Mouse (Mus musculus) heart, embryonic 15.5 days (tissue): ENCODE data around the gene Pds5a. TPM values are rescaled to one million over a fixed set of nuclear protein-coding genes. Genes with fewer than 3 reads are reported as not detected.

Source experiments
- ATAC-seq: fragments of 200-750 bp; cut with Nextera tagmentation; replicated peaks from 2 replicates; pipeline ENCODE4 v1.8.0; 2017; ENCODE audit warnings: low read depth, moderate TSS enrichment; ENCODE audit not compliant: insufficient number of reproducible peaks, insufficient read depth, low FRiP score
- H3K27ac ChIP-seq: fragments of 300-500 bp; sonication (generic); 2 replicates; pipeline ENCODE4 v1.5.1; 2015; ENCODE audit warnings: mild to moderate bottlenecking, inconsistent platforms
- H3K27me3 ChIP-seq: fragments of 300-500 bp; sonication (generic); 2 replicates; pipeline ENCODE4 v1.6.1; 2015; ENCODE audit warnings: inconsistent platforms
- H3K36me3 ChIP-seq: fragments of 300-500 bp; sonication (generic); 2 replicates; pipeline ENCODE4 v1.6.1; 2015; ENCODE audit warnings: mild to moderate bottlenecking, inconsistent platforms
- H3K4me1 ChIP-seq: fragments of 300-500 bp; sonication (generic); replicated peaks from 2 replicates; pipeline ENCODE4 v1.6.1; 2015; ENCODE audit warnings: inconsistent platforms
- H3K4me2 ChIP-seq: fragments of 300-500 bp; sonication (generic); 2 replicates; pipeline ENCODE4 v1.6.1; 2015; ENCODE audit warnings: inconsistent platforms, mild to moderate bottlenecking, moderate library complexity
- H3K4me3 ChIP-seq: fragments of 300-500 bp; sonication (generic); 2 replicates; pipeline ENCODE4 v1.5.1; 2015; ENCODE audit warnings: mild to moderate bottlenecking, inconsistent platforms
- H3K9ac ChIP-seq: fragments of 300-500 bp; sonication (generic); 2 replicates; pipeline ENCODE4 v1.6.1; 2015; ENCODE audit warnings: mild to moderate bottlenecking, inconsistent platforms
- H3K9me3 ChIP-seq: fragments of 300-500 bp; sonication (generic); replicated peaks from 2 replicates; pipeline ENCODE4 v1.6.1; 2016; ENCODE audit warnings: inconsistent platforms
- WGBS: fragments of 180-500 bp; shearing (Covaris S2); methylation state at CpG from one replicate; pipeline ENCODE4 v1.1.7; 2015; ENCODE audit warnings: mixed read lengths; 5-methylcytosine and 5-hydroxymethylcytosine counted together
- polyA plus RNA-seq: library from polyadenylated mRNA; unstranded; fragments of >200 nt; fragmentation: Nextera tagmentation; extraction: Ambion mirVana; gene quantifications from 2 replicates; pipeline ENCODE4 v1.2.1, GENCODE M21; 2015

Pds5a gene
- polyA plus RNA-seq, 1 experiment from 2014 or later, result 30.5 TPM

DNA sequence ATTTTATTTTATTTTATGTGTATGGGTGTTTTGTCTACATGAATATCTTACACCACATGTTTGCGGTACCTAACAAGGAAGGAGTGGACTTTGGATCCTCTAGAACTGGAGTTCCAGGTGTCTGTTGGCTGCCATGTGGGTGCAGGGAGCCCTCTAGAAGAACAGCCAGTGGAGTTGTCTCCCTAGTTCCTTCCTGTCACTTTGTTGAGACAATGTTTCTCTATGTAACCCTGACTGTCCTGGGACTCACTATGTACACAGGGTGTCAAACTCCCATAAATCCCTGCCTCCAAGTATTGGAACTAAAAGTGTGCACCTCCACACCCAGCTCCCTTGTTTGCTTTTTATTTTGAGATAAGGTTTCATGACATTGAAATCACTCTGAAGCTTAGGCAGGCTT, 13.4 kb upstream of the Pds5a start:
- Histone ChIP-seq H3K4me2 (no peak overlapping the region), H3K27ac (no peak overlapping the region), H3K36me3 (no peaks in the 10 kb centered on the region), H3K9me3 (no peaks in the 10 kb centered on the region), H3K4me3 (no peak overlapping the region), H3K27me3 (no peaks in the 10 kb centered on the region), H3K9ac (no peak overlapping the region), H3K4me1 (no peaks in the 10 kb centered on the region)
- ATAC-seq, result no peak
- 94% methylated on average over 1 of the region's 1 CpGs for WGBS

DNA sequence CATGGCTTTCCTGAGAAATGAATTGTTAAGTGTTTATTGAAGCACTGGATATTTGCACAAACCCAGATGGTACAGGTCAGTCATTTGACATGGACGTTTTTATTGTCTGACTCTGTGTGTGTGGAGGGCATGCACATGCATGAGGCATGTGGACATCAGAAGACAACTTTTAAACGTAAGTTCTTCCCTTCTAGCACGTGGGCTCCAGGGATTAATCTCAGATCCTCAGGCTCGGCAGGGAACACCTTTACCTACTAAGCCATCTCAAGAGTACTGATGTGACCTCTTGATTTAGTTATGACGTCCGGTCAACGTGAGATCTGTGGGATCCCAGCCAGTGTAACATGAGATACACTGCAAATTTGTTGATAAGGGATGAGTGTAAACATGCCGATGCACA, 12.2 kb upstream of the Pds5a start:
- no peak overlapping the region for H3K27ac ChIP-seq
- H3K4me1 ChIP-seq, result no peaks in the 10 kb centered on the region
- H3K4me2 ChIP-seq, result no peak overlapping the region
- H3K4me3 ChIP-seq, result no peak overlapping the region
- no peaks in the 10 kb centered on the region for H3K27me3 ChIP-seq
- H3K9ac ChIP-seq, result no peak overlapping the region
- no peaks in the 10 kb centered on the region for H3K36me3 ChIP-seq
- ATAC-seq, result no peak
- 57% methylated on average over 8 of the region's 8 CpGs for WGBS
- no peaks in the 10 kb centered on the region for H3K9me3 ChIP-seq

DNA sequence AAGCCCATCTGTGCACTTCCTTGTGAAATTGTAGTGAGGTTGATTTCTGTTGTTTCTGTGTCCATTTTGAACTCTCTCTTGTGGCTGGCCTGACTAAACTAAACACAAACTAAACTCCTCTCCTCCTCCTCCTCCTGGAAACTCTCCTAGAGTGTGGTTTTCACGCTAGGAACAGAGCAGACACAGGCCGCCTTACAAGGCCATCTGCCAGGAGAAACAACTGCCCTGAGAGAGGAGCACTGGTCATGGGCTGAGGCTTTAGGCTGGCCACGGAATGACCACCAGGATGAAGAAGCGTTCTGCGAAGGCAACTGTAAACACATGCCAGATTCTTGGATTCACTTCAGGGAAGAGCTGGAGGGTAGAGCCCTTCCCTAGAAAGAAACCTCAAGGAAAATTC, 8.9 kb upstream of the Pds5a start:
- no peak overlapping the region for H3K4me2 ChIP-seq
- 68% methylated on average over 5 of the region's 5 CpGs for WGBS
- H3K9me3 ChIP-seq, result no peaks in the 10 kb centered on the region
- no peak for ATAC-seq
- H3K9ac ChIP-seq, result no peak overlapping the region
- H3K27ac ChIP-seq, result no peak overlapping the region
- no peaks in the 10 kb centered on the region for H3K4me1 ChIP-seq
- no peaks in the 10 kb centered on the region for H3K27me3 ChIP-seq
- H3K36me3 ChIP-seq, result no peaks in the 10 kb centered on the region
- H3K4me3 ChIP-seq, result no peak overlapping the region

DNA sequence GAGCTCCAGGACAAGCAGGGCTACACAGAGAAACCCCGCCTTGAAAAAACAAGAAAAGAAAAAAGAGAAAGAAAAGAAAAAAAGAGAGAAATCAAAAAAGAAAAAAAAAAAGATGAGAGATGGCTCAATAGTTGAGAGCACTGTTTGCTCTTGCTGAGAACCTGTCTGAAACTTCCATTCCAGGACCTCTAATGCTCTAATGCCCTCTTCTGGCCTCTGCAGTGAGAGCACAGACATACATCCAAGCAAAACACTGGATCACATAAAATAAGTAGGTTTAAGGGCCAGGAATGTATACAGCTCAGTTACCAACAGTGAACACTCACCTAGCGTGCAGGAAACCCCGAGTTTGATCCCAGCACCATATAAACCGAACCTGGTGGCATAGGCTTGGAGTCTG, 8.1 kb upstream of the Pds5a start:
- Histone ChIP-seq H3K9me3 (no peaks in the 10 kb centered on the region), H3K27me3 (no peaks in the 10 kb centered on the region), H3K4me1 (no peaks in the 10 kb centered on the region), H3K4me2 (no peak overlapping the region), H3K36me3 (no peaks in the 10 kb centered on the region), H3K9ac (no peak overlapping the region), H3K27ac (no peak overlapping the region), H3K4me3 (no peak overlapping the region)
- no peak for ATAC-seq
- 74% methylated on average over 4 of the region's 4 CpGs for WGBS

DNA sequence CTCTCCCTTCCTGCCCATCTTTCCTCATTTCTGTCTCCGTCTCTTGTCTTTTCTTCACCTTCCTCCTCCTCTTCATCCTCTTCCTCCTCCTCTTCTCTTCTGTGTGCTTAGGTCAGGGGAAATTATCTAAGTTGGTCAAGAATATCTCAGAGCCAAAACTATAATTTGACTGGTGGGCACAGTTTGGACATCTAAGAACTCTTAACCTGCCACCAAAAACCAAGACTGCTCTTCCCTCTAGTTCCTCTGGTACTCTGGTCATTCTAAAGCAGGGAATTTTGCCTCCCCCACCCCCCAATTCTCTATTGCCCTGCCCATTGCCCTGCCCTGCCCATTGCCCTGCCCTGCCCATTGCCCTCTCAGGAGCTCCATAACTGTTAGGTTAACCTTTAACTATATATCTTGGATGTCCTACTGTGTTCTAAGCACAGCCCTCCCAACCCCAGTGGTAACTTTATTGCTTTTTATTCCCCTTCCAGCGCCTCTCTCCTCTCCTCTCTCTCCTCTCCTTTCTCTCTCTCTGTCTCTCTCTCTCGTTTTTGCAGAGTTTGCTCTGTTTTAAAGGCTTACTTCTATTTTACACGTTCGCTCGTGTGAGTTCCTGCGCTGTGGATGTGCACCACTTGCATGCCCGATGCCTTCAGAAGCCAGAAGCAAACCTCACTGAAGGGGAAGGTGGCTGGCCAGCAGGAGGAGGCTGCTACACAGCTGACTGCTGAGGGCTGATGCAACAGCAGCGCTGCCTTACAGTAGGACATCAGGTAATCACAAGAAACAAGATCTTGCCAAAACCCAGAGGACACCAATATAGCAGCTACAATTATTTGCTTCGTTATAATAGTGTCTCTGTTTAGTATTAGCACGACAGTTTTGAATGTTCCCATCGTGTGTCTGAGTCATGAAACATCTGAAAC, 6.9 kb upstream of the Pds5a start:
- Histone ChIP-seq H3K4me3 (no peak overlapping the region), H3K9me3 (no peaks in the 10 kb centered on the region), H3K27me3 (no peaks in the 10 kb centered on the region), H3K36me3 (no peaks in the 10 kb centered on the region), H3K9ac (no peak overlapping the region), H3K4me2 (no peak overlapping the region), H3K4me1 (no peaks in the 10 kb centered on the region), H3K27ac (no peak overlapping the region)
- no peak for ATAC-seq
- whole genome bisulfite sequencing, result 71% methylated on average over 12 of the region's 12 CpGs

DNA sequence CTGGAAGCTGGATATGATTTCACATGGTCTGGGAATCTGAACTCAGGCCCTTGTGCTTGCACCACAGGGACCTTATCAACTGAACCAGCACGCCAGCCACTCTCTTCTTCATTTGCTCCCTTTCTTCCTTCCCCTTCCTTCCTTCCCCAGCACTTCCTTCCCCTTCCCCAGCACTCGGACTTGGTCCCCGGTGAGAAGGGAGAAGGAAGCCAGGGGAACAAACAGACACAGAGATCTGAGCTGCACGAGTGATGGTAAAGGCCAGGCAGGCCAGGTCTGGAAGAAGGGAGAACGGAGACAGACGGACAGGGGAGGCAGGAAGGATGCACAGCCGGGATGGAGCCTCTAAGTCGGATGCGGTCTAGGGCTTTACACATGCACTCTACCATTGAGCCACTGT, 5.2 kb upstream of the Pds5a start:
- H3K4me2 ChIP-seq, result no peak overlapping the region
- H3K9me3 ChIP-seq, result no peaks in the 10 kb centered on the region
- H3K4me3 ChIP-seq, result no peak overlapping the region
- no peak for ATAC-seq
- no peaks in the 10 kb centered on the region for H3K27me3 ChIP-seq
- no peak overlapping the region for H3K9ac ChIP-seq
- 60% methylated on average over 9 of the region's 9 CpGs for WGBS
- H3K4me1 ChIP-seq, result peaks cover 5% of the 10 kb centered on the region; the same call in 1 of the 2 replicates
- H3K27ac ChIP-seq, result no peak overlapping the region
- H3K36me3 ChIP-seq, result no peaks in the 10 kb centered on the region

DNA sequence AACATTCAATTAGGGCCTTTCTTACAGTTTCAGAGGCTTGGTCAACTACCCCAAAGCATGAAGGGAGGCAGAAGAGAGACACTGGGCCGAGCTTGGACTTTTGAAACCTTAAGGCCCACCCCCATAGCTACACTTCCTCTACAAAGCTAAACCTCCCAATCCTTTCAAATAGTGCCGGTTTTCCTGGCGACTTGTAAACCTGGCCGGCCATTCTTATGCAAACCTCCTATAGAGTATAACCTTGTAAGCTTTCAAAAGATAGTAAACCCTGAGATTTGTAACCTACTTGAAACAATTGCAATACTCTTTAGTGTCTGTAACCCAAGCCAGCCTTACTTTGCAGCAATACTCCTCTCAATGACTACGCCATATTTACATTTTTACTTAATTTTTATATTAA, 2.0 kb upstream of the Pds5a start:
- H3K36me3 ChIP-seq, result no peaks in the 10 kb centered on the region
- ATAC-seq, result no peak
- no peak overlapping the region for H3K4me3 ChIP-seq
- no peaks in the 10 kb centered on the region for H3K27me3 ChIP-seq
- no peaks in the 10 kb centered on the region for H3K9me3 ChIP-seq
- 88% methylated on average over 5 of the region's 5 CpGs for WGBS
- H3K4me1 ChIP-seq, result peaks cover 19% of the 10 kb centered on the region
- H3K27ac ChIP-seq, result no peak overlapping the region
- no peak overlapping the region for H3K9ac ChIP-seq
- H3K4me2 ChIP-seq, result no peak overlapping the region

DNA sequence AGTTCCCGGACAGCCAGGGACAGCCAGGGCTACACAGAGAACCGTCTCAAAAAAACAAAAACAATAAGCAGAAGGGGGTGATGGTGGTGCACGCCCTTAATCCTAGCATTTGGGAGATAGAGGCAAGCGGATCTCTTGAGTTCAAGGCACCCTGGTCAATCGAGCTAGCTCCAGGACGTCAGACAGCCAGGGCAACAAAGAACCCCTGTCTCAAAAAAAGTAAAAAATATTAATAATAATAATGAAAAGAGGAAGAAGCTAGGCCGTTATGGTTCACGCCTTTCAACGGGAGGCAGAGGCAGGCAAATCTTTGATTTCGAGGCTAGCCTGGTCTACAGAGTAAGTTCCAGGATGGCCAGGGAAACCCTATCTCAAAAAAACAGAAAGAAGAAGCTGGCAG, 1.1 kb upstream of the Pds5a start:
- Histone ChIP-seq H3K27me3 (no peaks in the 10 kb centered on the region), H3K4me1 (peaks cover 25% of the 10 kb centered on the region), H3K9ac (peak overlapping the region; percentile 96), H3K9me3 (no peaks in the 10 kb centered on the region), H3K4me2 (peak overlapping the region; percentile 74), H3K4me3 (peak overlapping the region; percentile 94), H3K36me3 (no peaks in the 10 kb centered on the region), H3K27ac (peak overlapping the region; percentile 96)
- ATAC-seq, result no peak
- WGBS, result 62% methylated on average over 10 of the region's 10 CpGs

DNA sequence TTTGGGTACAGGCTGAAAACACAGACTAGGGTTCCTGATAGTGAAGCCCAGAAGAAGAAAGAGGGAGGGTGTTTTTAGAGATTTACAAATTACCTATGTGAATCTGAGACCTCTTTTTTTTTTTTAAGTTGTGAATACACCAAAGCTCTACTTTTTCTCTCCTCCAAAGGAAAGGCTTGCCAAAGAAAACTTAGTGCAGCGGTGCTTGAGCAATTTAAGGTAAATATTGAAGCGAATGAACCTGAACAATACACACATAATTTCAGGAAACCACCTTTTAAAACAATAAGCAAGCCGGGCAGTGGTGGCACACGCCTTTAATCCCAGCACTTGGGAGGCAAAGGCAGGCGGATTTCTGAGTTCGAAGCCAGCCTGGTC, 675 bp upstream of the Pds5a start:
- Histone ChIP-seq H3K27ac (peak overlapping the region; percentile 96), H3K27me3 (no peaks in the 10 kb centered on the region), H3K36me3 (no peaks in the 10 kb centered on the region), H3K9me3 (no peaks in the 10 kb centered on the region), H3K4me2 (peak overlapping the region; percentile 74), H3K9ac (peak overlapping the region; percentile 96), H3K4me3 (peak overlapping the region; percentile 94), H3K4me1 (peaks cover 25% of the 10 kb centered on the region)
- 23% methylated on average over 6 of the region's 6 CpGs for WGBS
- no peak for ATAC-seq

DNA sequence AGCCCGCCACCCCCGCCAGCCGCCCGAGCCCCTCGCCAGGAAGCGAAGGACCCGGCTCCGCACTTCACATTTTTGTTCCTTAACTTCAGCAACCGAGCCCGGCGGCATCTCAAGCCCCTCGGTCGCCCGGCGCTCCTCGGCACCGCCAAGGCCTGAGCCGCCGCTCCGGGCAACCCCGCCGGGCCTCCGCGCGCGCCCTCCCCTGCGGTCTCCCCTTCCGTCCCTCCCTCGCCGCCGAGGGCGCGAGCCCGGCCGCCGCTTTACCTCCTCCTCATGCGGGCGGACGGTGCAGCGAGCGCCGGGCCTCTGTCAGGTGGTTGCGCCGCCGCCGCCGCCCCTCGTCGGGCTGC, 612 bp downstream of the Pds5a start:
- 0% methylated on average over 46 of the region's 49 CpGs for WGBS
- Histone ChIP-seq H3K27ac (peak overlapping the region; percentile 96), H3K9me3 (no peaks in the 10 kb centered on the region), H3K27me3 (no peaks in the 10 kb centered on the region), H3K9ac (peak overlapping the region; percentile 96), H3K4me1 (peaks cover 25% of the 10 kb centered on the region), H3K4me2 (peak overlapping the region; percentile 74), H3K36me3 (peaks cover 4% of the 10 kb centered on the region; the same call in 1 of the 2 replicates), H3K4me3 (peak overlapping the region; percentile 94)
- ATAC-seq, result peak; percentile 51

DNA sequence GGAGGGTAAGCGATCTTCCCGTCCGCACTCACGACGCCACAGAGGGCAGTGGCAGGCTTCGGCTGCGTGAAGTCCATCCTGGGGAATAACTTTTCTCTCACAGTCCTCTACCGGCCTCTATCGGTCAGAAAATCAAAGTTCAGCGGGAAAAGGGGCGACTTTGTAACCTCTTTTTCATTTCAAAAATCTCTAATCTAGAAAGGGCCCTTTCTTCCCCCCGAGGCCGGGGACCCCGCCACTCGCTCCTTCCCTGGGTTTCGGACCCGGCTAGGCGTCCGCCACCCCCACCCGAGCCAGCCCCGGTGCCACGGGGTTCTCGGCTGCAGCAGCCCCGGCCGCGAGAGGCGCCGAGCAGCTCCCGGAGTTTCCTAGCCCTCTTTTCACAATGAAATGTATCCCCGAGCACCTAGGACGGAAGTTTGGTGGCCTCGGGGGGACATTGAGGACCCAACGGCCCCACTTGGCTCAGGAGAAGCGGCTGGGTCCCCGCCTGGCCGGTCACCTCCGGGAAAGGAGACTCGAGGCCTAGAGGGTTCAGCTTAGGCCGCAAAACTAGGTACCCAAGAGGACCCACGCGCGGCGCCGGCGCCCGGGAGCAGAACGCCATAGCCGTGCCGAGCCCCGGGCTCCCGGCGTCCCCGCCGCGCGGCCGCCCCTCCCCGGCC, 1.1 kb downstream of the Pds5a start:
- Histone ChIP-seq H3K9me3 (no peaks in the 10 kb centered on the region), H3K4me1 (peaks cover 25% of the 10 kb centered on the region), H3K36me3 (peaks cover 6% of the 10 kb centered on the region; the same call in 1 of the 2 replicates), H3K4me3 (peak overlapping the region; percentile 94), H3K9ac (peak overlapping the region; percentile 96), H3K27ac (peak overlapping the region; percentile 96), H3K4me2 (peak overlapping the region; percentile 74), H3K27me3 (no peaks in the 10 kb centered on the region)
- peak; percentile 11; the same call in 1 of the 2 replicates for ATAC-seq
- WGBS, result under 1% methylated on average over 57 of the region's 58 CpGs
